Mouse (Mus musculus) heart, postnatal 0 days (tissue): Measurements from ENCODE around the gene Ttpal.

ENCODE experiments used
- CTCF ChIP-seq: IDR thresholded peaks from 2 replicates; pipeline ENCODE4 v1.5.1; 2016; ENCODE audit warnings: antibody characterized with exemption, control low read depth, low read depth
- EP300 ChIP-seq: IDR thresholded peaks from 2 replicates; pipeline ENCODE4 v1.6.1; 2016; ENCODE audit warnings: antibody characterized with exemption, low read depth

- TF ChIP-seq EP300, result no peak
- no peak for TF ChIP-seq CTCF
Measured at GRCm38 (mm10) chr2:163583226-163584087, 18.7 kb upstream of the Ttpal start.
